Mouse (Mus musculus): ENCODE results near the gene Skida1. TPM values are rescaled to one million over a fixed set of nuclear protein-coding genes. Genes with fewer than 3 reads are reported as not detected.

Skida1 gene
- polyA plus RNA-seq (2017; shearing (Covaris generic)) = 0.10 TPM

DNA sequence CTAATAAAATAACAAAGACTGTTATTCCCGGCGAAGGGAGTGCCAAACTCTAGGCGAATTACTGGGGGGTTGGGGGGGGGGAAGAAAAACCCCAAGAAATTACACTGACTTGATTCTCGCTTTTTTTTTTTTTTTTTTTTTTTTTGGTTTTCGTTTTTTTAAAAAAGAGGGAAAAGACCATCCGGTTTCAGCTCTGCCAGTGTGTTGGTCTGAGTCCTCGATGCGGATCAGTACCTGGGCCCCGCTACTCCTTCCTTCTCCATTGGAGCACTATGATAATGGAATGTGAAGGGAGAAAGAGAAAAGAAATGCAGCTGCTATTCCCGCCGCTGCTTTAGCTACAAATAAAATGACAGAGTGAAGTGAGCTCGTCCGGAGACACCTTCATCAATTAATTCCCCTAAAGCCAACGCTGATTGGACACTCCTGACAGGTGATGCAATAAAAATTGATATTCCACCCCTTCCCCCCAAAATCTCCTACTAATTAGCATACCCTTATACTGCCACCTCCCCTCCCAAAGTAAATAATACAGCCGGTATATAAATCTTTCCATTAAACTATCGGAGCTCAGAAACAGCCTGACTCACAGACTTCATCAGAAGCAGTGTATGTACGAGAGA lies at the start of gene Skida1:
Skida1 (minus strand) TSS at position 599 of the 623 bp plus-strand sequence.

DNA sequence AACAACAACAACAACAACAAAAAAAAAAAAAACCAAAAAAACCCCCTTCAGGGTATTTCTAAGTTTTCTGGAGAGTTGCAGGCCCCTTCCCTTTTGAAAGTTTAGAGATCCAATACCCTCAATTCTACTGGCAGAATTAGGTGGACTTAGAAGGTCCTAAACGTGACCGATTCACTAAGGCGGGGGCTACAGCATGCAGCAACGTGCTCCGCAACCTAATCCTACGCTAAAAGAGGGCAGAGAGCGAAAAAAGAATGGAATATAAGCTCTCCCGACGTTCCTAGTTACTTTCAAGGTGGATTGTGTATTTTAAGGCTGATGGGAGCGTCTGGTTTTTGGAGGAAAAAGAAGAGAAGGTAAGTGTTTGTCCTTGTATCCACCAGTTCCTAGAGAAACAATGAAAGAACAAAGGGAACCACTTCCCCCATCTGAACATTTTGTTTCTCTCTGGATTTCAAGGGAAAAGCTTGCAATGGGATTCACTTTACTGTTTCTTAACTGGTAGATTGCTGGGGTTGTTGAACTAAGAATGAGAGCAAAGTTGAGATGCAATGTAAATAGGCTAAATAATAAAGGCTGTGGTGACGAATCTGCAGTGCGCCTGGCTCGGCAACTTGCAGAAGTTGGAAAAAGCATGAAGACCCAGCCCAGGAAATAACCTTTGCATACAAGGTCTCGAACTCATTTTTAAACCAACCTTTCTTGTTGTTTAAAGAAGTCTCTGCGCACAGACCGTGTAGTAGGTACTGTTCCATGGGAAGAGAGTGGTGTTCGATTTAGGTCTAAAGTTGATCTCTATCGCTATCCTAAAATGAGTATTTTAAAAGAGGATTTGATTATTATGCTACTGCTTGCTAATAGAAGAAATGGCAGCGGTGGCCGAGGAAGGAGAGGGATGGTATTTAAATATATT lies 6.4 kb upstream of the Skida1 start, which contains the start of gene Mllt10:
Mllt10 (plus strand) TSS at position 222 of the 913 bp plus-strand sequence.

DNA sequence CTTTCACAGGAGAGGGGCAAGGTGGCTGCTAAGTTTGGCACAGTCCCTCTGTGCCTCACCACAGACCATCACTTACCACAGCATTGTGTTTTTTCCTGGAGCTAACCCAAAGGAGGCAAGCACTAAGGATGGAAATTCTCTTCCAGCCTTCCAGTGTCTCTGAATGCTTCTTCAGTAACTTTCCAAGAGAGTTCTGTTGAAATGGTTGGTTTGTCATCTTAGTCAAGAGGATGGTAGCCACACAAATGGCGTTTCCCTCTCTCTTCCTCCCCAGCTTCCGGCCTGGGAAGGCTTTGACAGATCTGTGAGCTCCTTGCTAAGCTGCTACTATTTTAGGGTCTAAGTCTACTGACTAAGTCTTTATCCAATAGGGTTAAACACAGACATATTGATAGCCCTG lies 11.4 kb downstream of the Skida1 start, which contains the start of gene A930004D18Rik:
A930004D18Rik (minus strand) TSS at position 247 of the 400 bp plus-strand sequence.

DNA sequence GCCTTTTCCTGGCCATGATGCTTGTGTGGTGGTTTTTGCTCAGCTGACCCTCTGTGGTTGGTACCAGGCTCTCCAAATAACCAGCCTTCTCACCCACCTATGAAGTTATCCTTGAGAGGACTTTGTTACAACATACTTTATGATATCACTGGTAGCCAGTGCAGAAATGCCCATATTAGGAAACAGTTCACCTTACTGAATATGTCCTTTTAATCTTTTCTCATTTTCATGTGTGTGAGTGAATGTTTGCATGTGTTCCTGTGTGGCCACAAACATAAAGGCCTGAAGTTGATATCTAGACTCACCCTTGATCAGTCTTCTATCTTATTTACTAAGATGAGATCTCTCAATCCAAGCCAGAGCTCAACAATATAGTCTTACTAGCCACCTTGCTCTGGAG lies 52.0 kb downstream of the Skida1 start, which contains the start of gene H2al2a:
H2al2a (minus strand) TSS at position 101 of the 400 bp plus-strand sequence.

Other genes with a start within 250 kb of the Skida1 start
- gene H2al2a, start 52.1 kb downstream of the Skida1 start, polyA plus RNA-seq (2017; shearing (Covaris generic)) = not detected
- gene A930004D18Rik, start 11.3 kb downstream of the Skida1 start, polyA plus RNA-seq (2017; shearing (Covaris generic)) = 3.2 TPM
- gene Mllt10, start 6.2 kb upstream of the Skida1 start, polyA plus RNA-seq (2017; shearing (Covaris generic)) = 109 TPM